Mouse (Mus musculus): Measurements from ENCODE around the gene Ttc21a. TPM values are rescaled to one million over a fixed set of nuclear protein-coding genes. Genes with fewer than 3 reads are reported as not detected.

Ttc21a gene
- total and polyA plus RNA-seq, 3 experiments: 0.01 TPM; not detected in 2

- Histone ChIP-seq H3K9me3 (replicated peaks; ENCODE audit: insufficient read depth, low read length) (no peaks in the 10 kb centered on the region), H3K27me3 (ENCODE audit: control insufficient read depth in 1 of 2, insufficient read depth in 2 of 2, low read length in 2 of 2) (no peaks in the 10 kb centered on the region), H3K4me1 (ENCODE audit: control insufficient read depth in 1 of 2, insufficient read depth in 2 of 2, low read length in 2 of 2) (no peaks in the 10 kb centered on the region), H3K9ac (ENCODE audit: control insufficient read depth, low read depth, low read length, poor library complexity, severe bottlenecking) (no peak overlapping the region), H3K4me3 (ENCODE audit: control insufficient read depth in 1 of 2, insufficient read depth in 1 of 2, low read depth in 2 of 2, low read length in 2 of 2) (no peak overlapping the region), H3K27ac (ENCODE audit: control insufficient read depth, low read depth, low read length) (no peak overlapping the region), H3K79me2 (ENCODE audit: control insufficient read depth, insufficient read depth, low read length, poor library complexity) (no peaks in the 10 kb centered on the region), H3K36me3 (ENCODE audit: control insufficient read depth in 1 of 2, insufficient read depth in 2 of 2, low read length in 2 of 2) (peaks cover 0 to 6% of the 10 kb centered on the region in 2 experiments; a peak in 2 of 4 replicates)
- no peak for TF ChIP-seq UBTF (IDR thresholded peaks at IDR 0.05; ENCODE audit: borderline replicate concordance, insufficient read depth, low read depth, low read length)
- TF ChIP-seq USF2 (IDR thresholded peaks at IDR 0.05; ENCODE audit: borderline replicate concordance in 1 of 2, insufficient read depth in 1 of 2, low read depth in 1 of 2, low read length in 2 of 2): no peak
- TF ChIP-seq CHD2 (IDR thresholded peaks at IDR 0.05; ENCODE audit: low read length): no peak
- no peak for TF ChIP-seq POLR2A (IDR thresholded peaks at IDR 0.05; ENCODE audit: control insufficient read depth in 1 of 2, insufficient read depth in 1 of 2, low read depth in 1 of 2, low read length in 2 of 2, poor library complexity in 1 of 2)
- TF ChIP-seq ZMIZ1 (IDR thresholded peaks at IDR 0.05; ENCODE audit: low read depth, low read length): no peak
- TF ChIP-seq CHD1 (IDR thresholded peaks at IDR 0.05; ENCODE audit: low read depth, low read length): no peak
- TF ChIP-seq ETS1 (IDR thresholded peaks at IDR 0.05; ENCODE audit: low read depth, low read length): no peak
- TF ChIP-seq SIN3A (IDR thresholded peaks at IDR 0.05; ENCODE audit: low read length): no peak
- TF ChIP-seq MAX (IDR thresholded peaks at IDR 0.05; ENCODE audit: low read length): no peak
- no peak for TF ChIP-seq RAD21 (IDR thresholded peaks at IDR 0.05; ENCODE audit: low read depth, low read length)
- no peak for TF ChIP-seq ZC3H11A (IDR thresholded peaks at IDR 0.05; ENCODE audit: low read depth, low read length)
- TF ChIP-seq ZNF384 (IDR thresholded peaks at IDR 0.05; ENCODE audit: low read depth, low read length): no peak
- TF ChIP-seq E2F4 (IDR thresholded peaks at IDR 0.05; ENCODE audit: borderline replicate concordance, low read depth, low read length): no peak
- TF ChIP-seq NRF1 (IDR thresholded peaks at IDR 0.05; ENCODE audit: insufficient read depth, low read depth, low read length, poor library complexity, severe bottlenecking): no peak
- no peak for TF ChIP-seq POLR2AphosphoS2 (IDR thresholded peaks at IDR 0.05; ENCODE audit: low read length)
- TF ChIP-seq EP300 (IDR thresholded peaks at IDR 0.05; ENCODE audit: low read depth in 1 of 2, low read length in 2 of 2): no peak
- TF ChIP-seq JUND (IDR thresholded peaks at IDR 0.05; ENCODE audit: low read depth, low read length): no peak
- TF ChIP-seq ZKSCAN1 (IDR thresholded peaks at IDR 0.05; ENCODE audit: low read depth, low read length): no peak
- TF ChIP-seq BHLHE40 (IDR thresholded peaks at IDR 0.05; ENCODE audit: borderline replicate concordance, low read depth, low read length): no peak
- no peak for TF ChIP-seq NELFE (IDR thresholded peaks at IDR 0.05; ENCODE audit: low read depth, low read length)
- no peak for DNase-seq (ENCODE audit: low read depth, low spot score)
Observed at GRCm38 (mm10) chr9:119970763-119971656, 33.6 kb downstream of the Ttc21a start.
